Mouse (Mus musculus): ENCODE data around the gene Hrh1. TPM values are rescaled to one million over a fixed set of nuclear protein-coding genes. Genes with fewer than 3 reads are reported as not detected.

The Hrh1 gene
- polyA plus RNA-seq, 1 experiment from 2014 or later = 0.52 TPM

GRCm38 (mm10) chr6:114440788-114441453 lies 43.2 kb downstream of the Hrh1 start:
- H3K9ac ChIP-seq (replicated peaks) = no peak overlapping the region
- no peak overlapping the region for H3K4me2 ChIP-seq (replicated peaks)
- no peaks in the 10 kb centered on the region for H3K9me3 ChIP-seq
- H3K27ac ChIP-seq = no peak overlapping the region
- ATAC-seq = peak; percentile 66
- 48% methylated on average over 10 of the region's 10 CpGs for WGBS
- no peaks in the 10 kb centered on the region for H3K4me1 ChIP-seq (replicated peaks)
- H3K27me3 ChIP-seq = no peaks in the 10 kb centered on the region
- H3K4me3 ChIP-seq (replicated peaks) = no peak overlapping the region
- H3K36me3 ChIP-seq = no peaks in the 10 kb centered on the region

- no peak overlapping the region for H3K9ac ChIP-seq (replicated peaks)
- H3K4me2 ChIP-seq (replicated peaks) = no peak overlapping the region
- H3K36me3 ChIP-seq = no peaks in the 10 kb centered on the region
- H3K4me1 ChIP-seq (replicated peaks) = no peaks in the 10 kb centered on the region
- 30% methylated on average over 1 of the region's 1 CpGs for WGBS
- no peak overlapping the region for H3K27ac ChIP-seq
- peak; percentile 37; the same call in 1 of the 2 replicates for ATAC-seq
- H3K9me3 ChIP-seq = no peaks in the 10 kb centered on the region
- no peak overlapping the region for H3K4me3 ChIP-seq (replicated peaks)
- H3K27me3 ChIP-seq = no peaks in the 10 kb centered on the region
Observed at GRCm38 (mm10) chr6:114444247-114444844, 46.6 kb downstream of the Hrh1 start.

GRCm38 (mm10) chr6:114444976-114445375 lies 47.2 kb downstream of the Hrh1 start:
- WGBS = 90% methylated on average over 3 of the region's 3 CpGs

DNA sequence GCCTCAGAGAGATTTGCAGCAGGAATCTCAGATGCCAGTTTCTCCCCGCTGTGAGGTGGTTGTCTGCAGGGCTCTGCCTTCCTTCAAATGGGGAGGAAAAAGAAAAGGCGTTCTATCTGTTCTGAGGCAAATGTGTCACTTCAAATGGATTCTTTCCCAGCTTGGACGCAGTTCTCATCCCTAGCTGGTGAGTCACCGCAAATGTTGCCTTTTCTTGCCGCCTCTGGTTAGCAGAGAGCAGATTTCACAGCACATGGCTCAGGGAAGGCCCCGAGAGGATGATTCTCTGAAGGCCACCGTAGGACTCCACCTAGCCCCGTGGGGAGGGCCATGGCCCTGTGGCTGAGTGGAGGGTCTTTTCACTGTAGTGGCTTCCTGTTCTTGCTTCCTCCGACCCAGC lies 51.2 kb downstream of the Hrh1 start:
- H3K27me3 ChIP-seq = no peaks in the 10 kb centered on the region
- no peaks in the 10 kb centered on the region for H3K36me3 ChIP-seq
- WGBS = 86% methylated on average over 9 of the region's 9 CpGs
- no peak overlapping the region for H3K4me3 ChIP-seq (replicated peaks)
- no peak overlapping the region for H3K27ac ChIP-seq
- no peak overlapping the region for H3K4me2 ChIP-seq (replicated peaks)
- no peaks in the 10 kb centered on the region for H3K9me3 ChIP-seq
- H3K4me1 ChIP-seq (replicated peaks) = no peaks in the 10 kb centered on the region
- no peak overlapping the region for H3K9ac ChIP-seq (replicated peaks)
- ATAC-seq = no peak

More at GRCm38 (mm10) chr6:114444976-114445375, 47.2 kb downstream of the Hrh1 start:
- no peak overlapping the region for H3K4me3 ChIP-seq (replicated peaks)
- H3K27me3 ChIP-seq = no peaks in the 10 kb centered on the region
- no peaks in the 10 kb centered on the region for H3K36me3 ChIP-seq
- no peak for ATAC-seq
- no peak overlapping the region for H3K27ac ChIP-seq
- no peak overlapping the region for H3K4me2 ChIP-seq (replicated peaks)
- no peak overlapping the region for H3K9ac ChIP-seq (replicated peaks)
- no peaks in the 10 kb centered on the region for H3K4me1 ChIP-seq (replicated peaks)
- no peaks in the 10 kb centered on the region for H3K9me3 ChIP-seq

GRCm38 (mm10) chr6:114455267-114455666 lies 57.5 kb downstream of the Hrh1 start:
- ATAC-seq = no peak
- H3K27ac ChIP-seq = no peak overlapping the region
- H3K4me3 ChIP-seq (replicated peaks) = no peak overlapping the region
- peaks cover 12% of the 10 kb centered on the region for H3K4me1 ChIP-seq (replicated peaks)
- H3K9me3 ChIP-seq = 0 out of 2 replicates have a peak, but pooled peaks cover 6% of the 10 kb centered on the region
- 86% methylated on average over 4 of the region's 4 CpGs for WGBS
- no peak overlapping the region for H3K4me2 ChIP-seq (replicated peaks)
- H3K27me3 ChIP-seq = no peaks in the 10 kb centered on the region
- H3K36me3 ChIP-seq = no peaks in the 10 kb centered on the region
- H3K9ac ChIP-seq (replicated peaks) = no peak overlapping the region

DNA sequence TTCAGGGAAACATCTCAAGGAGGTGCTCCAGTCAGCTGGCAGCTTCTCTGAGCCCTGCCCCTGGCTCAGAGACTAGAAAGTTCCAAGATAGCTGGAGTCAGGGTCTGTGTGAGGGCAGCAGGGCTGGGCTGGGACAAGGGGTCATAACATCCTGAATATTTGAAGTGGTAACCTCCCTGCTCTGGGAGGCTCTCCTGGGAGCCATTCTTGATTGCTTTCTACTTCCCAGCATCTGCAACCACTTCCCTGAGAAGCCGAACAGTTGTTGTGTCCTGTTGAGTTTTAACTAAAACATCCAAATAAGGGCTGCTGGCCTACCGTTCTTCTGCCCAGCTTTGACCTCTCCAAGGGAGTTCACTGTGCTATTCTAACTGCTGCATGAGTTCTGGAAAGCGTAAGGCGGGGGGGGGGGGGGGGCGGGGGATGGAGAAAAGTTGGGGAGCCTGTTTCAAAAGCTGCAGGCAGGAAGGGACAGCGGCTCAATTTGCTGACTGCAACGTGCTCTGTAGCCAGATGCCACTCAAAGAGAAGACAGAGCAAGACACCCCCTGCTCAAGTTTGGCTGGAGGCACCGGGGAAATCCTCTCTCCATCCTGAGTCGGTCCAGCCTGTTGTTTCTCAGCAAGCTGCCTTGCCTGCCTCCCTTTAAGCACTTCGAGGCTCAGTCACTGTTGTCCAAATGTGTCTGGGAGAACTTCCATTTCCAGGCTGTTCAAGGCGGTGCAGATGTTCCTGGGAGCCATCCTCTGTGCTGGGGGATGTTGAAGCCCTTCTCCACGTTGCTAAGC lies 58.7 kb downstream of the Hrh1 start:
- Histone ChIP-seq H3K4me3 (replicated peaks) (no peak overlapping the region), H3K9me3 (0 out of 2 replicates have a peak, but pooled peaks cover 6% of the 10 kb centered on the region), H3K27ac (no peak overlapping the region), H3K4me1 (replicated peaks) (peaks cover 12% of the 10 kb centered on the region), H3K9ac (replicated peaks) (no peak overlapping the region), H3K4me2 (replicated peaks) (no peak overlapping the region), H3K36me3 (no peaks in the 10 kb centered on the region), H3K27me3 (no peaks in the 10 kb centered on the region)
- no peak for ATAC-seq
- WGBS = 61% methylated on average over 12 of the region's 12 CpGs

DNA sequence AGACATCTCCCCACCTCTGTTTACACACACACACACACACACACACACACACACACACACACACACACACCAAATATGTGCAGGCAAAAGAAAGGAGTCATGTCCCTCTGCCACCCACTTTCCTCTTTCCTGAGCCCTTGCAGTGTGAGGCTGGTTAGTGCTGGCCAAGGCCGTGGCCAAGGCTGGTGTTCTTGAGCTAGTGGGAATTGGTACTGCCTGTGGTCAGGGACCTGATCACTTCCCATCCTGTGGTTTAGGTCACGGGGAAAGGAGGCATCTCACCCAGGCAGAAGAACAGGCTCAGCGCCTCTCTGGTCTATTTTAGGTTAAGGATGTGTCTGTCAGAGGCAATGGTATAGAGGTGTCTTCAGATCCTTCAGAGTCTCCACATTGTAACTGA lies 59.6 kb downstream of the Hrh1 start:
- H3K36me3 ChIP-seq = no peaks in the 10 kb centered on the region

GRCm38 (mm10) chr6:114458191-114458590 lies 60.5 kb downstream of the Hrh1 start:
- no peak overlapping the region for H3K27ac ChIP-seq

More for the DNA sequence above, 59.6 kb downstream of the Hrh1 start:
- Histone ChIP-seq H3K9me3 (0 out of 2 replicates have a peak, but pooled peaks cover 6% of the 10 kb centered on the region), H3K4me2 (replicated peaks) (no peak overlapping the region), H3K9ac (replicated peaks) (no peak overlapping the region), H3K27ac (no peak overlapping the region), H3K27me3 (no peaks in the 10 kb centered on the region), H3K4me1 (replicated peaks) (peaks cover 12% of the 10 kb centered on the region), H3K4me3 (replicated peaks) (no peak overlapping the region)
- WGBS = 87% methylated on average over 3 of the region's 3 CpGs
- ATAC-seq = no peak

DNA sequence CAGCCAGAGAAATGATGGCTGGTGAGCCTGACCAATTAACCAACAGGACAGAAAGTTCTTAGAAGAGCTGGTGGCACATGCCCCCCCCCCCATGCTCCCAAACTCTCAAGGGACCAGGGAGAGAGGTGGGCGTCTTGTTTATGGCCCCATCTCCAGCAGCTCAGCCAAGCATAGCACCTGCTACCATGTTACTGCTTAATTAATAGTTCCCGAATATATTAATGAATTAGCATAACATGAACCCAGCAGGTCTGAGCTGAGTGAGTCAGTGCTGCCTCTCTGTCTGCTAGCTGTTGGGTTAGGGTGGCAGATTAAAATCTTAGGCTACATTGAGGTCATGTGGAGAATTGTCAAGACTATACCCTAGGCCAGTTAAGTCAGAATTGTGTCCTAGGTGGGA lies 62.2 kb downstream of the Hrh1 start:
- no peak overlapping the region for H3K4me3 ChIP-seq (replicated peaks)
- no peak overlapping the region for H3K4me2 ChIP-seq (replicated peaks)
- H3K27me3 ChIP-seq = no peaks in the 10 kb centered on the region
- peaks cover 15% of the 10 kb centered on the region for H3K4me1 ChIP-seq (replicated peaks)
- no peaks in the 10 kb centered on the region for H3K36me3 ChIP-seq
- no peak overlapping the region for H3K27ac ChIP-seq
- no peak overlapping the region for H3K9ac ChIP-seq (replicated peaks)
- H3K9me3 ChIP-seq = 0 out of 2 replicates have a peak, but pooled peaks cover 6% of the 10 kb centered on the region
- ATAC-seq = peak; percentile 72; the same call in 1 of the 2 replicates
- 48% methylated on average over 2 of the region's 2 CpGs for WGBS

More at GRCm38 (mm10) chr6:114458191-114458590, 60.5 kb downstream of the Hrh1 start:
- no peak for ATAC-seq
- H3K4me1 ChIP-seq (replicated peaks) = peaks cover 12% of the 10 kb centered on the region
- H3K9me3 ChIP-seq = 0 out of 2 replicates have a peak, but pooled peaks cover 6% of the 10 kb centered on the region
- no peaks in the 10 kb centered on the region for H3K36me3 ChIP-seq
- H3K4me2 ChIP-seq (replicated peaks) = no peak overlapping the region
- H3K27me3 ChIP-seq = no peaks in the 10 kb centered on the region
- H3K9ac ChIP-seq (replicated peaks) = no peak overlapping the region
- WGBS = 87% methylated on average over 5 of the region's 5 CpGs
- H3K4me3 ChIP-seq (replicated peaks) = no peak overlapping the region

GRCm38 (mm10) chr6:114461536-114461935 lies 63.8 kb downstream of the Hrh1 start:
- no peaks in the 10 kb centered on the region for H3K36me3 ChIP-seq
- no peak overlapping the region for H3K4me3 ChIP-seq (replicated peaks)
- no peak overlapping the region for H3K27ac ChIP-seq
- no peak for ATAC-seq
- H3K4me2 ChIP-seq (replicated peaks) = no peak overlapping the region
- H3K9ac ChIP-seq (replicated peaks) = no peak overlapping the region
- H3K4me1 ChIP-seq (replicated peaks) = peaks cover 15% of the 10 kb centered on the region
- no peaks in the 10 kb centered on the region for H3K9me3 ChIP-seq
- H3K27me3 ChIP-seq = no peaks in the 10 kb centered on the region

DNA sequence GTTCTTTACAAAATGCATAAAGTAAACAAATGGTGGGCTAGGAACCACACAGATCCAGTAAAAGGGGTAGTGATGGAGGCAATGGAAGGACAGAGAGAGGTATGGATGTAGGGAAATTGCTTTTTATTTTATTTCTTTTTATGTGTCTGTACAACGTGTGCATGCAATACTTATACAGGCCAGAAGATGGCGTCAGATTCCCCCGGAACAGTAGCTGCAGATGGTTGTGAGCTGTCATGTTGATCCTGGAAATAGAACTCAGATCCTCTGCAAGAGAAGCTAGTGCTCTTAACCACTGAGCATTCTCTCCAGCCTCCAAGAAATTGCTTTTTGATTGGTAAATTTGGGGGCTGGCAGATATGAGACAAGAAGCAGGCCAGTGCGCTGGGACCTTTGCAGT lies 65.0 kb downstream of the Hrh1 start:
- Histone ChIP-seq H3K27me3 (no peaks in the 10 kb centered on the region), H3K27ac (no peak overlapping the region), H3K4me3 (replicated peaks) (no peak overlapping the region), H3K4me2 (replicated peaks) (no peak overlapping the region), H3K36me3 (no peaks in the 10 kb centered on the region), H3K9ac (replicated peaks) (no peak overlapping the region), H3K4me1 (replicated peaks) (peaks cover 15% of the 10 kb centered on the region), H3K9me3 (0 out of 2 replicates have a peak, but pooled peaks cover 3% of the 10 kb centered on the region)
- no peak for ATAC-seq
- 22% methylated on average over 4 of the region's 4 CpGs for WGBS

DNA sequence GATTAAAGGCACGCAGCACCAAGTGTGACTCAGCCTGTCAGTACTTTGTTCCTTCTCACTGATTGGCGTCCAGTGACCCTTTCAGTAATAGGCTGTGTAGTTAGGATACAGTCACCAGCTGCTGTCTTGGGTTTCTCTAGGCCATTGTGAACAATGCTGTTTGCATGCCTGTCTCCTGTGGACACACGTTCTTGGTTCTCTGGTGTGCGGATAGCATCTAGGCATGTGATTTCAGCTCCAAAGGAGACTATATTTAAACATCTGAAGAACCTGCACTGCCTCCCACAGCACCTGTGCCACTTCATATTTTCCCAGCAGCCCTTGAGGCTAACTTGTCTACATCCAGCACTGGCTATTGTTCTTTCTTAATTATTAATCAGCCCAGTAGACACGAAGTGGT lies 75.8 kb downstream of the Hrh1 start:
- Histone ChIP-seq H3K4me3 (replicated peaks) (no peak overlapping the region), H3K27me3 (no peaks in the 10 kb centered on the region), H3K9ac (replicated peaks) (no peak overlapping the region), H3K9me3 (no peaks in the 10 kb centered on the region), H3K4me2 (replicated peaks) (no peak overlapping the region), H3K36me3 (no peaks in the 10 kb centered on the region), H3K4me1 (replicated peaks) (peaks cover 11% of the 10 kb centered on the region), H3K27ac (0 out of 2 replicates have a peak overlapping the region, but pooled peaks have one; percentile 14)
- no peak for ATAC-seq
- 42% methylated on average over 5 of the region's 5 CpGs for WGBS

Measured in midbrain, embryonic 13.5 days (tissue).